Mouse (Mus musculus) CH12.LX (cell line): ENCODE data around the gene Nid1.

Experiments used
- CTCF ChIP-seq, 2 experiments: IDR thresholded peaks in 1 of 2; conservative IDR thresholded peaks in 1 of 2; 2 replicates each; pipeline ENCODE4 v1.5.1; 2011 to 2012; ENCODE audit warnings: low read depth in 2 of 2, low read length in 2 of 2, improper control_type of control experiment in 1 of 2, inconsistent platforms in 1 of 2, mild to moderate bottlenecking in 1 of 2, moderate library complexity in 1 of 2
- MAFK ChIP-seq: IDR thresholded peaks from 2 replicates; pipeline ENCODE4 v1.6.1; 2011; ENCODE audit warnings: low read length, improper control_type of control experiment; ENCODE audit not compliant: insufficient replicate concordance
- POLR2A ChIP-seq: IDR thresholded peaks from 2 replicates; pipeline ENCODE4 v1.6.1; 2011; ENCODE audit warnings: low read depth, mild to moderate bottlenecking, improper control_type of control experiment, low read length
- RAD21 ChIP-seq: IDR thresholded peaks from 2 replicates; pipeline ENCODE4 v1.6.1; 2011; ENCODE audit warnings: low read depth, mild to moderate bottlenecking, low read length, improper control_type of control experiment, moderate library complexity
- TBP ChIP-seq: conservative IDR thresholded peaks from 2 replicates; pipeline ENCODE4 v1.6.1; 2011; ENCODE audit warnings: low read depth, low read length, improper control_type of control experiment
- ZMIZ1 ChIP-seq: IDR thresholded peaks from 2 replicates; pipeline ENCODE4 v1.6.1; 2012; ENCODE audit warnings: low read depth, mild to moderate bottlenecking, inconsistent platforms, low read length, improper control_type of control experiment

GRCm38 (mm10) chr13:13458138-13458737 is 20.9 kb downstream of the Nid1 start:
- TF ChIP-seq CTCF (conservative IDR thresholded peaks at IDR 0.05 in 1 of 2, IDR thresholded peaks at IDR 0.05 in 1 of 2; ENCODE audit: low read depth in 2 of 2, low read length in 2 of 2) = no peak
- TF ChIP-seq POLR2A = no peak
- TF ChIP-seq ZMIZ1 = no peak
- no peak for TF ChIP-seq MAFK
- no peak for TF ChIP-seq RAD21
- TF ChIP-seq TBP = no peak
